Mouse (Mus musculus): ENCODE results near the gene Krt4. TPM values are rescaled to one million over a fixed set of nuclear protein-coding genes. Genes with fewer than 3 reads are reported as not detected.

Gene Krt4
- polyA plus RNA-seq (2012; rRNA removed), result 0.06 and 0.18 TPM in 2 replicates

GRCm38 (mm10) chr15:101924635-101925034 lies at the start of gene Krt4:
Gene Krt4 (minus strand): TSS chr15:101924735.

GRCm38 (mm10) chr15:101954187-101954586 lies 29.7 kb upstream of the Krt4 start, which contains the start of gene Krt78:
Gene Krt78 (minus strand): TSS chr15:101954287.

GRCm38 (mm10) chr15:101940274-101940829 lies 15.8 kb upstream of the Krt4 start, which contains the start of gene Krt79:
Gene Krt79 (minus strand): TSS chr15:101940324.

GRCm38 (mm10) chr15:101892820-101893219 lies 31.7 kb downstream of the Krt4 start, which contains the start of gene Krt76:
Gene Krt76 (minus strand): TSS chr15:101892920.

GRCm38 (mm10) chr15:101869431-101869830 lies 55.1 kb downstream of the Krt4 start, which contains the start of gene Krt77:
Gene Krt77 (minus strand): TSS chr15:101869705.

Other genes starting within 250 kb of the Krt4 start
- gene Krt6b, start 244.4 kb downstream of the Krt4 start, polyA plus RNA-seq (2012; rRNA removed), result not detected in 2 replicates
- 0.01 TPM in 1 of 2 replicates, not detected in the other for gene Krt6a, start 230.4 kb downstream of the Krt4 start, polyA plus RNA-seq (2012; rRNA removed)
- gene Krt5, start 211.8 kb downstream of the Krt4 start, polyA plus RNA-seq (2012; rRNA removed), result 0.13 and 2.5 TPM in 2 replicates
- not detected in 2 replicates for gene Krt71, start 181.6 kb downstream of the Krt4 start, polyA plus RNA-seq (2012; rRNA removed)
- not detected in 2 replicates for gene Krt72, start 138.3 kb downstream of the Krt4 start, polyA plus RNA-seq (2012; rRNA removed)
- not detected in 2 replicates for gene Krt73, start 122.4 kb downstream of the Krt4 start, polyA plus RNA-seq (2012; rRNA removed)
- gene Krt2, start 106.6 kb downstream of the Krt4 start, polyA plus RNA-seq (2012; rRNA removed), result not detected in 2 replicates
- gene Krt1, start 73.9 kb downstream of the Krt4 start, polyA plus RNA-seq (2012; rRNA removed), result 0.01 and 0.10 TPM in 2 replicates
- gene Krt77, start 55.0 kb downstream of the Krt4 start, polyA plus RNA-seq (2012; rRNA removed), result 0.02 TPM in 1 of 2 replicates, not detected in the other
- gene Krt76, start 31.8 kb downstream of the Krt4 start, polyA plus RNA-seq (2012; rRNA removed), result not detected in 2 replicates
- not detected in 2 replicates for gene Krt79, start 15.6 kb upstream of the Krt4 start, polyA plus RNA-seq (2012; rRNA removed)
- 0.01 TPM in 1 of 2 replicates, not detected in the other for gene Krt78, start 29.6 kb upstream of the Krt4 start, polyA plus RNA-seq (2012; rRNA removed)
- gene Krt8, start 79.7 kb upstream of the Krt4 start, polyA plus RNA-seq (2012; rRNA removed), result 40.2 and 40.3 TPM in 2 replicates
- 28.2 and 34.2 TPM in 2 replicates for gene Krt18, start 103.4 kb upstream of the Krt4 start, polyA plus RNA-seq (2012; rRNA removed)
- 72.9 and 76.9 TPM in 2 replicates for gene Eif4b, start 149.0 kb upstream of the Krt4 start, polyA plus RNA-seq (2012; rRNA removed)
- 4.7 and 5.4 TPM in 2 replicates for gene Tns2, start 175.7 kb upstream of the Krt4 start, polyA plus RNA-seq (2012; rRNA removed)
- 12.4 TPM in 2 replicates for gene Spryd3, start 211.5 kb upstream of the Krt4 start, polyA plus RNA-seq (2012; rRNA removed)
- 0.50 and 0.66 TPM in 2 replicates for gene Igfbp6, start 219.6 kb upstream of the Krt4 start, polyA plus RNA-seq (2012; rRNA removed)
- 30.7 and 35.5 TPM in 2 replicates for gene Soat2, start 225.8 kb upstream of the Krt4 start, polyA plus RNA-seq (2012; rRNA removed)

Measured in liver, embryonic 14 days (tissue).